Mouse (Mus musculus) liver, postnatal 0 days (tissue): ENCODE data around the gene Kcnj10.

Experiments used
- CTCF ChIP-seq: sonication (generic); IDR thresholded peaks from 2 replicates; pipeline ENCODE4 v1.5.1; 2016; ENCODE audit warnings: antibody characterized with exemption, low read depth
- EP300 ChIP-seq: IDR thresholded peaks from 2 replicates; pipeline ENCODE4 v1.6.1; 2016; ENCODE audit warnings: antibody characterized with exemption, low read depth, mild to moderate bottlenecking

- TF ChIP-seq CTCF (no peak), EP300 (no peak)
These were observed 12.5 kb upstream of the Kcnj10 start for GRCm38 (mm10) chr1:172328461-172328860.
